Mouse (Mus musculus): ENCODE measurements around the gene Asb14.

- TF ChIP-seq CTCF (IDR thresholded peaks at IDR 0.05; ENCODE audit: extremely low read depth, insufficient read depth, insufficient read length, insufficient replicate concordance) = no peak
- TF ChIP-seq POLR2A (IDR thresholded peaks at IDR 0.05; ENCODE audit: low read depth, low read length) = no peak
Observed at GRCm38 (mm10) chr14:26960518-26960917, 66.2 kb downstream of the Asb14 start.

Measured in spleen, adult 2 months (tissue).